Comparison of ENCODE assay signal across 16 mouse cellular contexts in the genomic region with DNA sequence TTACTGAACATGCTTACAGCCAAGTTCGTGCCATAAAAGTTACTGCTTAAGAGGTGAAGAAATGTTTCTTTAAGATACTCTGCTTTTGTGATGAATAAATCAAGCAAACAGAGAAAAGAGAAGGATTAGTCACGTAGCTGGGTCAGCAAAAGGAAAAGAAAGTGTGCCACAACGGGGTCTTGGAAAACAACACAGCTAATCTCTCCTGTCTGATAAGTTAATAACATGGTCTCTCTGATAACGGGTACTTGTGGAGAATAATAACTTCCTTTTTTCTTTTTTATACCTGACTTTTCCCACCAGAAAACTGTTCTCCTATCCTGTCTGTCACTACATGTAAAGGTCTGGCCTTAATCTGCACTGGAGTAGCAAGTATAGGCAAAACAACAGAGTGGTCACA. TPM values are rescaled to one million over a fixed set of nuclear protein-coding genes. Genes with fewer than 3 reads are reported as not detected.
DNase-seq lines count a peak whose midpoint lies in the region; ATAC-seq and TF ChIP-seq lines count a peak whose summit lies in the region.
"Had no signal": no experiment of that assay in that cellular context is flagged by ENCODE, and none has a peak within 500 bp of the region (broad histone marks: within the 10 kb centered on the region; RNA-seq: fewer than 3 reads in every experiment).

No protein-coding gene starts in this region.

- TF ChIP-seq EP300 in heart, postnatal 0 days (IDR thresholded peaks at IDR 0.05; ENCODE audit: low read depth): no peak
- peak; percentile 93 to 99 for TF ChIP-seq EP300 in MEL (IDR thresholded peaks at IDR 0.05; ENCODE audit: low read depth in 1 of 2, low read length in 2 of 2)

- 26% methylated on average over 4 of the region's 4 CpGs for WGBS in forebrain, embryonic 10.5 days
- 18% methylated on average over 4 of the region's 4 CpGs for WGBS in forebrain, embryonic 15.5 days
- 21% methylated on average over 4 of the region's 4 CpGs for WGBS in heart, embryonic 13.5 days
- 23% methylated on average over 4 of the region's 4 CpGs for WGBS in heart, postnatal 0 days

- intact Hi-C loops in heart, postnatal 10 days (cut with DNase I): no loop called here
- intact Hi-C loops in heart, postnatal 25 days (cut with DNase I): no loop called here

- H3K9ac ChIP-seq in forebrain, embryonic 15.5 days (replicated peaks): no peak overlapping the region
- H3K9ac ChIP-seq in heart, embryonic 13.5 days: peak overlapping the region; percentile 47; the same call in 1 of the 2 replicates
- H3K9ac ChIP-seq in heart, postnatal 0 days (replicated peaks; ENCODE audit: low read depth, low read length): peak overlapping the region; percentile 29; the same call in 1 of the 2 replicates
- H3K9ac ChIP-seq in MEL (ENCODE audit: control insufficient read depth, low read depth, low read length, poor library complexity, severe bottlenecking): peak overlapping the region; percentile 10; the same call in 1 of the 2 replicates
- H3K9ac ChIP-seq: hindbrain, embryonic 13.5 days had no signal

- peak; percentile 0; the same call in 1 of the 2 replicates for TF ChIP-seq RAD21 in MEL (IDR thresholded peaks at IDR 0.05; ENCODE audit: low read depth, low read length)

- 0 out of 2 replicates have a peak, but pooled peaks cover 6% of the 10 kb centered on the region for H3K27me3 ChIP-seq in forebrain, embryonic 10.5 days (ENCODE audit: poor library complexity, severe bottlenecking)
- no peaks in the 10 kb centered on the region for H3K27me3 ChIP-seq in forebrain, embryonic 15.5 days
- H3K27me3 ChIP-seq in heart, embryonic 13.5 days (replicated peaks): no peaks in the 10 kb centered on the region
- no peaks in the 10 kb centered on the region for H3K27me3 ChIP-seq in heart, postnatal 0 days (ENCODE audit: control insufficient read depth, insufficient read depth, low read length)
- H3K27me3 ChIP-seq in MEL (ENCODE audit: control insufficient read depth in 1 of 2, insufficient read depth in 2 of 2, low read length in 2 of 2): no peaks in the 10 kb centered on the region
- H3K27me3 ChIP-seq: hindbrain, embryonic 13.5 days had no signal

- no peak for TF ChIP-seq POLR2A in MEL (IDR thresholded peaks at IDR 0.05; ENCODE audit: control insufficient read depth in 1 of 2, insufficient read depth in 1 of 2, low read depth in 1 of 2, low read length in 2 of 2, poor library complexity in 1 of 2)

- H3K27ac ChIP-seq in forebrain, embryonic 10.5 days: peak overlapping the region; percentile 58
- H3K27ac ChIP-seq in forebrain, embryonic 15.5 days (replicated peaks): no peak overlapping the region
- peak overlapping the region; percentile 39; the same call in 1 of the 2 replicates for H3K27ac ChIP-seq in heart, embryonic 13.5 days (replicated peaks)
- H3K27ac ChIP-seq in heart, postnatal 0 days (ENCODE audit: low read depth): no peak overlapping the region
- peak overlapping the region; percentile 89 for H3K27ac ChIP-seq in MEL (ENCODE audit: control insufficient read depth, low read depth, low read length)
- H3K27ac ChIP-seq: embryonic facial prominence, embryonic 10.5 days; hindbrain, embryonic 13.5 days; hindbrain, postnatal 0 days had no signal

- no peak overlapping the region for H3K4me3 ChIP-seq in forebrain, embryonic 10.5 days
- no peak overlapping the region for H3K4me3 ChIP-seq in forebrain, embryonic 15.5 days
- no peak overlapping the region for H3K4me3 ChIP-seq in heart, embryonic 13.5 days
- H3K4me3 ChIP-seq in heart, postnatal 0 days (ENCODE audit: low read depth, low read length): no peak overlapping the region
- H3K4me3 ChIP-seq in MEL (ENCODE audit: control insufficient read depth in 1 of 2, insufficient read depth in 1 of 2, low read depth in 2 of 2, low read length in 2 of 2): peak overlapping the region in 1 of 2 experiments; percentile 41; a peak in 2 of 4 replicates
- H3K4me3 ChIP-seq: embryonic facial prominence, embryonic 10.5 days; hindbrain, embryonic 13.5 days had no signal

- no peaks in the 10 kb centered on the region; the same call in 1 of the 2 replicates for H3K79me2 ChIP-seq in MEL (ENCODE audit: control insufficient read depth, insufficient read depth, low read length, poor library complexity)

- TF ChIP-seq CTCF in heart, postnatal 0 days (IDR thresholded peaks at IDR 0.05; ENCODE audit: low read depth): no peak
- peak in 1 of 3 experiments; percentile 2; a peak in 1 of 6 replicates for TF ChIP-seq CTCF in MEL (IDR thresholded peaks at IDR 0.05 in 2 of 3, conservative IDR thresholded peaks at IDR 0.05 in 1 of 3; ENCODE audit: control insufficient read depth in 1 of 3, insufficient read depth in 1 of 3, low read depth in 2 of 3, low read length in 3 of 3, poor library complexity in 1 of 3, severe bottlenecking in 1 of 3)

- no peak overlapping the region for H3K4me2 ChIP-seq in forebrain, embryonic 15.5 days (replicated peaks)
- no peak overlapping the region for H3K4me2 ChIP-seq in heart, embryonic 13.5 days
- H3K4me2 ChIP-seq in heart, postnatal 0 days (ENCODE audit: low read depth, low read length): no peak overlapping the region
- H3K4me2 ChIP-seq: hindbrain, embryonic 13.5 days had no signal

- H3K4me1 ChIP-seq in forebrain, embryonic 10.5 days: peaks cover 56% of the 10 kb centered on the region
- peaks cover 6% of the 10 kb centered on the region for H3K4me1 ChIP-seq in forebrain, embryonic 15.5 days
- peaks cover 68% of the 10 kb centered on the region for H3K4me1 ChIP-seq in heart, embryonic 13.5 days
- peaks cover 49% of the 10 kb centered on the region for H3K4me1 ChIP-seq in heart, postnatal 0 days (ENCODE audit: control insufficient read depth, insufficient read depth)
- peaks cover 22 to 28% of the 10 kb centered on the region in 2 experiments for H3K4me1 ChIP-seq in MEL (ENCODE audit: control insufficient read depth in 1 of 2, insufficient read depth in 2 of 2, low read length in 2 of 2)

- no peak for ATAC-seq in forebrain, embryonic 15.5 days (replicated peaks)
- no peak for ATAC-seq in heart, embryonic 13.5 days (ENCODE audit: extremely low read depth, insufficient number of reproducible peaks, low FRiP score, low TSS enrichment)
- ATAC-seq in heart, postnatal 0 days (ENCODE audit: insufficient read depth, low read depth): no peak
- ATAC-seq: hindbrain, postnatal 0 days had no signal

- no peak for DNase-seq in forebrain, embryonic 10.5 days (ENCODE audit: extremely low spot score, low spot score)
- no peak for DNase-seq in heart, postnatal 10 days
- DNase-seq in heart, postnatal 0 days (ENCODE audit: low spot score): no peak
- no peak for DNase-seq in heart, postnatal 25 days (ENCODE audit: low spot score)
- peak; percentile 87 for DNase-seq in MEL (ENCODE audit: low read depth, low spot score)
- DNase-seq in layer of hippocampus, adult 18-20 months (ENCODE audit: low spot score in 2 of 2): no peak
- DNase-seq: cerebellum, adult 2 months; cerebellum, postnatal 10 days; gastrocnemius, postnatal 36 days; kidney, adult 11 months; kidney, adult 9 months had no signal

- no peaks in the 10 kb centered on the region for H3K9me3 ChIP-seq in forebrain, embryonic 10.5 days
- H3K9me3 ChIP-seq in forebrain, embryonic 15.5 days: no peaks in the 10 kb centered on the region
- H3K9me3 ChIP-seq in heart, embryonic 13.5 days: no peaks in the 10 kb centered on the region
- no peaks in the 10 kb centered on the region for H3K9me3 ChIP-seq in heart, postnatal 0 days (replicated peaks; ENCODE audit: control insufficient read depth, low read length)
- H3K9me3 ChIP-seq in MEL (replicated peaks; ENCODE audit: insufficient read depth, low read length): no peaks in the 10 kb centered on the region
- H3K9me3 ChIP-seq: embryonic facial prominence, embryonic 10.5 days; hindbrain, embryonic 13.5 days had no signal

- peaks cover 14% of the 10 kb centered on the region for H3K36me3 ChIP-seq in forebrain, embryonic 10.5 days (replicated peaks)
- no peaks in the 10 kb centered on the region for H3K36me3 ChIP-seq in forebrain, embryonic 15.5 days
- H3K36me3 ChIP-seq in heart, embryonic 13.5 days: peaks cover 49% of the 10 kb centered on the region
- H3K36me3 ChIP-seq in heart, postnatal 0 days (replicated peaks; ENCODE audit: control insufficient read depth, insufficient read depth, low read length): peaks cover 14% of the 10 kb centered on the region
- H3K36me3 ChIP-seq in MEL (ENCODE audit: control insufficient read depth in 1 of 2, insufficient read depth in 2 of 2, low read length in 2 of 2): peaks cover 0 to 40% of the 10 kb centered on the region in 2 experiments; a peak in 3 of 4 replicates

TF ChIP-seq in MEL, 35 proteins besides CTCF, POLR2A, EP300 and RAD21 (continues in another document):
- no peak for TF ChIP-seq ZMIZ1 (IDR thresholded peaks at IDR 0.05; ENCODE audit: low read depth, low read length)
- peak; percentile 96 for TF ChIP-seq ETS1 (IDR thresholded peaks at IDR 0.05; ENCODE audit: low read depth, low read length)
- no peak for TF ChIP-seq JUND (IDR thresholded peaks at IDR 0.05; ENCODE audit: low read depth, low read length)
- TF ChIP-seq MAZ (IDR thresholded peaks at IDR 0.05; ENCODE audit: low read depth, low read length): no peak
- TF ChIP-seq CHD1 (IDR thresholded peaks at IDR 0.05; ENCODE audit: low read depth, low read length): no peak
- peak; percentile 49; the same call in 1 of the 2 replicates for TF ChIP-seq HCFC1 (IDR thresholded peaks at IDR 0.05; ENCODE audit: low read depth, low read length)
- no peak for TF ChIP-seq POLR2AphosphoS2 (IDR thresholded peaks at IDR 0.05; ENCODE audit: low read length)
- TF ChIP-seq MEF2A (IDR thresholded peaks at IDR 0.05; ENCODE audit: extremely low read depth, insufficient replicate concordance, low read depth, low read length, poor library complexity, severe bottlenecking): no peak
- peak; percentile 91 for TF ChIP-seq MAFK (IDR thresholded peaks at IDR 0.05; ENCODE audit: borderline replicate concordance, low read depth, low read length)
- TF ChIP-seq GABPA (IDR thresholded peaks at IDR 0.05; ENCODE audit: low read depth, low read length): 0 out of 2 replicates have a peak, but pooled peaks have one; percentile 36
- no peak for TF ChIP-seq E2F4 (IDR thresholded peaks at IDR 0.05; ENCODE audit: borderline replicate concordance, low read depth, low read length)

RNA-seq across cellular contexts. Expression of a gene that starts 37.4 kb away (rescaled TPM):
- 36.1 and 39.6 TPM in 2 replicates for polyA plus RNA-seq in forebrain, embryonic 10.5 days (2016; fragmentation: Nextera tagmentation; extraction: Ambion mirVana)
- 29.4 and 29.7 TPM in 2 replicates for polyA plus RNA-seq in forebrain, embryonic 15.5 days (2015; fragmentation: Nextera tagmentation; extraction: Ambion mirVana)
- polyA plus RNA-seq in heart, embryonic 13.5 days (2015; fragmentation: Nextera tagmentation; extraction: Ambion mirVana): 65.4 and 68.5 TPM in 2 replicates
- total RNA-seq in heart, postnatal 10 days (2021): 10 to 100 TPM; 26.9 to 44.1 TPM
- total RNA-seq in heart, postnatal 0 days (2014; rRNA removed; ENCODE audit: low replicate concordance): 24.8 and 34.8 TPM in 2 replicates
- 35.4 and 36.5 TPM in 2 replicates for polyA plus RNA-seq in heart, postnatal 0 days (2015; fragmentation: Nextera tagmentation; extraction: Ambion mirVana)
- total RNA-seq in heart, postnatal 25 days (2021): 10 to 100 TPM; 26.5 to 31.4 TPM
- 15.3 and 16.5 TPM in 2 replicates for total RNA-seq in MEL (2012; rRNA removed)
- 1 to 10 TPM in 1 of 2 experiments, not detected in 1; 8.2 TPM for polyA plus RNA-seq in MEL (2012; ENCODE audit: insufficient read depth in 1 of 2, insufficient read length in 2 of 2, low read depth in 1 of 2, low replicate concordance in 2 of 2, missing spikeins in 1 of 2)
- 1 to 10 TPM; 2.1 to 2.2 TPM for total RNA-seq in layer of hippocampus, adult 18-20 months (2021)

Comparison
In these comparisons a context has a peak if more than half of its experiments do, and no peak if none do; other contexts are left out.
1. H3K27ac ChIP-seq: peak in forebrain, embryonic 10.5 days (single experiment), heart, embryonic 13.5 days (single experiment) and MEL (single experiment); none in forebrain, embryonic 15.5 days (single experiment) and heart, postnatal 0 days (single experiment).